ENCODE assay signal across 17 mouse cellular contexts in genomic region chr6:149095389-149095788, GRCm38 (mm10). TPM values are rescaled to one million over a fixed set of nuclear protein-coding genes. Genes with fewer than 3 reads are reported as not detected.
DNase-seq lines count a peak whose midpoint lies in the region; ATAC-seq and TF ChIP-seq lines count a peak whose summit lies in the region.
"Had no signal": no experiment of that assay in that cellular context is flagged by ENCODE, and none has a peak within 500 bp of the region (broad histone marks: within the 10 kb centered on the region; RNA-seq: fewer than 3 reads in every experiment).

No protein-coding gene starts in this region.

- no peak for TF ChIP-seq EP300 in liver, postnatal 0 days (IDR thresholded peaks at IDR 0.05; ENCODE audit: low read depth)

- 75% methylated on average over 6 of the region's 6 CpGs for WGBS in heart, embryonic 10.5 days
- WGBS in liver, postnatal 0 days (ENCODE audit: insufficient replicate concordance), result 62% methylated on average over 6 of the region's 6 CpGs
- WGBS in liver, embryonic 12.5 days (ENCODE audit: insufficient replicate concordance), result 71% methylated on average over 6 of the region's 6 CpGs

- no peak overlapping the region for H3K4me2 ChIP-seq in liver, postnatal 0 days (ENCODE audit: low read depth, low read length)
- H3K4me2 ChIP-seq in liver, embryonic 12.5 days, result no peak overlapping the region
- H3K4me2 ChIP-seq: forebrain, embryonic 13.5 days; midbrain, embryonic 12.5 days had no signal

- peaks cover 16% of the 10 kb centered on the region for H3K4me1 ChIP-seq in heart, embryonic 10.5 days
- H3K4me1 ChIP-seq in liver, postnatal 0 days (ENCODE audit: insufficient read depth), result peaks cover 3% of the 10 kb centered on the region; the same call in 1 of the 2 replicates
- H3K4me1 ChIP-seq in liver, embryonic 12.5 days, result peaks cover 2% of the 10 kb centered on the region; the same call in 1 of the 2 replicates

- no peak overlapping the region for H3K27ac ChIP-seq in heart, embryonic 10.5 days
- H3K27ac ChIP-seq in liver, postnatal 0 days (ENCODE audit: low read depth), result no peak overlapping the region
- no peak overlapping the region for H3K27ac ChIP-seq in liver, embryonic 12.5 days
- H3K27ac ChIP-seq: forebrain, embryonic 13.5 days; liver, embryonic 14.5 days; midbrain, embryonic 12.5 days had no signal

- DNase-seq in heart, adult 11 months, result peak; percentile 84
- no peak for DNase-seq in heart, embryonic 10.5 days (ENCODE audit: low spot score)
- no peak for DNase-seq in liver, postnatal 0 days
- peak; percentile 47 for DNase-seq in brain, embryonic 14.5 days (ENCODE audit: low read depth)
- peak; percentile 23 for DNase-seq in lung, postnatal 25 days (ENCODE audit: low spot score)
- no peak for DNase-seq in layer of hippocampus, adult 8-10 months (ENCODE audit: low spot score in 2 of 2)
- no peak for DNase-seq in urinary bladder, postnatal 25 days (ENCODE audit: low spot score)
- DNase-seq: adrenal gland, postnatal 25 days; kidney, adult 8-10 months; thymus, postnatal 25 days had no signal

- H3K9me3 ChIP-seq in heart, embryonic 10.5 days, result no peaks in the 10 kb centered on the region
- no peaks in the 10 kb centered on the region for H3K9me3 ChIP-seq in liver, postnatal 0 days (ENCODE audit: low read length)
- no peaks in the 10 kb centered on the region for H3K9me3 ChIP-seq in liver, embryonic 12.5 days (replicated peaks)
- H3K9me3 ChIP-seq: forebrain, embryonic 13.5 days; midbrain, embryonic 12.5 days had no signal

- ATAC-seq in liver, postnatal 0 days, result no peak
- ATAC-seq in liver, embryonic 12.5 days, result no peak
- ATAC-seq: forebrain, embryonic 13.5 days had no signal

- H3K4me3 ChIP-seq in heart, embryonic 10.5 days, result no peak overlapping the region
- H3K4me3 ChIP-seq in liver, postnatal 0 days (ENCODE audit: low read depth, low read length), result no peak overlapping the region
- H3K4me3 ChIP-seq in liver, embryonic 12.5 days, result no peak overlapping the region
- H3K4me3 ChIP-seq: forebrain, embryonic 13.5 days; midbrain, embryonic 12.5 days had no signal

- TF ChIP-seq CTCF in liver, postnatal 0 days (IDR thresholded peaks at IDR 0.05; ENCODE audit: low read depth), result peak; percentile 12; the same call in 1 of the 2 replicates
- no peak for TF ChIP-seq CTCF in brain, embryonic 14.5 days (IDR thresholded peaks at IDR 0.05; ENCODE audit: borderline replicate concordance, extremely low read depth, insufficient read depth, insufficient read length)

- no peak for TF ChIP-seq POLR2A in brain, embryonic 14.5 days (IDR thresholded peaks at IDR 0.05; ENCODE audit: borderline replicate concordance, extremely low read depth, insufficient read depth, insufficient read length, poor library complexity, severe bottlenecking)

- H3K27me3 ChIP-seq in heart, embryonic 10.5 days (ENCODE audit: insufficient read depth, poor library complexity, severe bottlenecking), result no peaks in the 10 kb centered on the region
- H3K27me3 ChIP-seq in liver, postnatal 0 days (ENCODE audit: insufficient read depth, low read length), result peaks cover 2% of the 10 kb centered on the region
- peaks cover 10% of the 10 kb centered on the region for H3K27me3 ChIP-seq in liver, embryonic 12.5 days (replicated peaks)
- H3K27me3 ChIP-seq: forebrain, embryonic 13.5 days; midbrain, embryonic 12.5 days had no signal

- H3K9ac ChIP-seq in liver, postnatal 0 days (replicated peaks), result no peak overlapping the region
- H3K9ac ChIP-seq in liver, embryonic 12.5 days, result no peak overlapping the region
- H3K9ac ChIP-seq: forebrain, embryonic 13.5 days; liver, embryonic 14.5 days; midbrain, embryonic 12.5 days had no signal

- H3K36me3 ChIP-seq in heart, embryonic 10.5 days, result no peaks in the 10 kb centered on the region
- no peaks in the 10 kb centered on the region for H3K36me3 ChIP-seq in liver, postnatal 0 days (replicated peaks; ENCODE audit: insufficient read depth, low read length)
- H3K36me3 ChIP-seq in liver, embryonic 12.5 days, result no peaks in the 10 kb centered on the region
- H3K36me3 ChIP-seq: midbrain, embryonic 12.5 days had no signal

RNA-seq across cellular contexts. Expression of gene Dennd5b, which starts 6.1 kb away (rescaled TPM):
- polyA plus RNA-seq in heart, embryonic 10.5 days (2016; fragmentation: Nextera tagmentation; extraction: Ambion mirVana), result 7.3 and 10.2 TPM in 2 replicates
- 7.4 and 7.9 TPM in 2 replicates for polyA plus RNA-seq in liver, postnatal 0 days (2015; fragmentation: Nextera tagmentation; extraction: Ambion mirVana)
- polyA plus RNA-seq in liver, embryonic 12.5 days (2016; fragmentation: Nextera tagmentation; extraction: Ambion mirVana), result 6.0 and 7.0 TPM in 2 replicates
- 10.3 and 16.6 TPM in 2 replicates for polyA plus RNA-seq in brain, embryonic 14.5 days (2012; rRNA removed)
- 10 to 100 TPM; 41.9 to 59.0 (median 47.0) TPM for total RNA-seq in layer of hippocampus, adult 8-10 months (2022)

RNA-seq across cellular contexts. Expression of gene Gm10203, which starts 34.6 kb away (rescaled TPM):
- not detected in 2 replicates for polyA plus RNA-seq in heart, embryonic 10.5 days (2016; fragmentation: Nextera tagmentation; extraction: Ambion mirVana)
- not detected in 2 replicates for polyA plus RNA-seq in liver, postnatal 0 days (2015; fragmentation: Nextera tagmentation; extraction: Ambion mirVana)
- not detected in 2 replicates for polyA plus RNA-seq in liver, embryonic 12.5 days (2016; fragmentation: Nextera tagmentation; extraction: Ambion mirVana)
- polyA plus RNA-seq in brain, embryonic 14.5 days (2012; rRNA removed), result not detected in 2 replicates
- not detected for total RNA-seq in layer of hippocampus, adult 8-10 months (2022)
- total RNA-seq: adrenal gland, postnatal 25 days; left cerebral cortex, postnatal 10 days had no signal
- polyA plus RNA-seq: embryonic facial prominence, embryonic 11.5 days; forebrain, embryonic 13.5 days; heart, embryonic 14.5 days; liver, embryonic 14.5 days; midbrain, embryonic 12.5 days had no signal

RNA-seq across cellular contexts. Expression of gene Etfbkmt, which starts 44.3 kb away (rescaled TPM):
- polyA plus RNA-seq in heart, embryonic 10.5 days (2016; fragmentation: Nextera tagmentation; extraction: Ambion mirVana), result 14.0 and 19.9 TPM in 2 replicates
- 9.7 and 9.8 TPM in 2 replicates for polyA plus RNA-seq in liver, postnatal 0 days (2015; fragmentation: Nextera tagmentation; extraction: Ambion mirVana)
- 11.8 and 12.0 TPM in 2 replicates for polyA plus RNA-seq in liver, embryonic 12.5 days (2016; fragmentation: Nextera tagmentation; extraction: Ambion mirVana)
- 5.3 and 6.4 TPM in 2 replicates for polyA plus RNA-seq in brain, embryonic 14.5 days (2012; rRNA removed)
- total RNA-seq in layer of hippocampus, adult 8-10 months (2022), result 1 to 10 TPM; 3.3 to 6.3 (median 4.0) TPM

Comparison
In these comparisons a context has a peak if more than half of its experiments do, and no peak if none do; other contexts are left out.
1. DNase-seq: peak in heart, adult 11 months (single experiment), brain, embryonic 14.5 days (single experiment) and lung, postnatal 25 days (single experiment); none in heart, embryonic 10.5 days (single experiment), liver, postnatal 0 days (single experiment), layer of hippocampus, adult 8-10 months (0 of 2) and urinary bladder, postnatal 25 days (single experiment).